Mouse (Mus musculus) WW6 (cell line): ENCODE results near the gene Morc2a.

ENCODE experiments used
- DNase-seq: peaks from one replicate; pipeline ENCODE4 v3.0.0-alpha.2; 2013; ENCODE audit warnings: low read depth, low spot score

The Morc2a gene

GRCm38 (mm10) chr11:3684232-3684631 lies 35.2 kb downstream of the Morc2a start:
- no peak for DNase-seq

DNA sequence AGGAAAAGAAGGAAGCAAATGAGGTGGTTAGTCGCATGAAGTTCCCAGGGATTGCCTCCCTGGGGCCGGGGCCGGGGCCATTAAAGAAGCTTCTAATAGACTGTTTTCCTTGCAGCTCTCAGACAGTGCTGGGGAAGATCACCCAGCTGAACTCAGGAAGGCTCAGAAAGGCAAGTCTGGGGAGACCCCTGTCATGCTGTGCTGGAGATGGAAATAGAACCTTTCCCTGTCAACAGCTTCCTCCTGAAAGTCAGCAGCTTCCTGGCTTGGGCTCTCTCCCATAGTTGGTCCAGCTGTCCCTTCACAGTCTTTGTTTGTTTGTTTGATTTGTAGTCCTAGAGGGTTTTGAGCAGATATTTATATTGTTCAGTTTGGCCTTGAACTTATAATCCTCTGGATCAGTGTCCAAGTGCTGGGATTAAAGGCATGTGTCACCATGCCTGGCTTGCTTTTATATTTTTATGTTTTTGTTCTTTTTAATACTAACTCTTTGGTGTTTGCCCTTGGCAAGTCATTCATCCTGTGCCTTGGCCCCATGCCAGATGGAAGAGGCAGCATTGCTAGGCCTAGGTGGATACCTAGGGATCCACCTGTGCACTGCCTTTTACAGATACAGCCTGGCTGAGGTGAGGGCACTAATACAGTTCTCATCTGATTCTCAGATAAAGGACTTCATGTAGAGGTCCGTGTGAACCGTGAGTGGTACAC lies 35.9 kb downstream of the Morc2a start:
- no peak for DNase-seq

- DNase-seq, result no peak
Observed at GRCm38 (mm10) chr11:3685431-3685830, 36.4 kb downstream of the Morc2a start.

GRCm38 (mm10) chr11:3686318-3686717 lies 37.3 kb downstream of the Morc2a start:
- DNase-seq, result no peak

DNA sequence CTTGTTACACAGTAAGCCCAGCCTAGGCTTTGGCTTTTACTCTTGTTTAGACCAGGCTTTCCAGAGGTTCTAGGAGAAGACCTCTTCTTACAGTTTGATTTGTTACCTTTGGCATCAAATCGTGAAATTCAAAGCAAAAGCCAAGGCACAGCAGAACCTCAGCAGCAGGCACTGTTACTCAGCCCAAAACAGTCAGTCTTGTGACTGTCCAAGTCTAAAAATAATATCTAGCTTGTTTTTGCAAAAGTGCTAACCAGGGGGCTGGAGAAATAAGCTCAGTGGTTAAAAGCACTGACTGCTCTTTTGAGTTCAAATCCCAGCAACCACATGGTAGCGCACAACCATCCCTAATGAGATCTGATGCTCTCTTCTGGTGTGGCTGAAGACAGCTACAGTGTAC lies 37.9 kb downstream of the Morc2a start:
- no peak for DNase-seq

GRCm38 (mm10) chr11:3691746-3692145 lies 42.8 kb downstream of the Morc2a start:
- no peak for DNase-seq

DNA sequence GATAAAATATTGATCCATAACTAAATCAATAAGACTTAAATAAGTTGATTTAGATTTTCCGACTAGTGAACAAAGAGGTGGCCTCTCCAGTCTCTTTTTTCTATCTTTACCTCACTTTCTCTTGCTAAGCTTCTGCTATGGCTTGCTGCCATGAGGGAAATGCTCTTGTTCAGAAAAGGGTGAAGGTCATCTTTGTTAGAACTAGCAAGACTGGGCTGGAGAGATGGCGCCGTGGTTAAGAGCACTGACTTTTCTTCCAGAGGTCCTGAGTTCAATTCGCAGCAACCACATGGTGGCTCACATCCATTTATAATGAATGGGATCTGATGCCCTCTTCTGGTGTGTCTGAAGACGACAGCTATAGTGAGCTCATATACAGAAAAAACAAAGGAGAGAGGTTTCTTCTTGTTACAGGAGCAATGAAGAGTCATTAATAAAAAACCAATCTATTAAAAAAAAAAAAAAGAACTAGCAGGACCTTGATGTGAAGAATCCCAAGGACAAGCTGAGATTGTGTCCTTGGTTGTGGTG lies 47.2 kb downstream of the Morc2a start:
- DNase-seq, result no peak

- no peak for DNase-seq
Observed at GRCm38 (mm10) chr11:3697441-3697840, 48.5 kb downstream of the Morc2a start.

DNA sequence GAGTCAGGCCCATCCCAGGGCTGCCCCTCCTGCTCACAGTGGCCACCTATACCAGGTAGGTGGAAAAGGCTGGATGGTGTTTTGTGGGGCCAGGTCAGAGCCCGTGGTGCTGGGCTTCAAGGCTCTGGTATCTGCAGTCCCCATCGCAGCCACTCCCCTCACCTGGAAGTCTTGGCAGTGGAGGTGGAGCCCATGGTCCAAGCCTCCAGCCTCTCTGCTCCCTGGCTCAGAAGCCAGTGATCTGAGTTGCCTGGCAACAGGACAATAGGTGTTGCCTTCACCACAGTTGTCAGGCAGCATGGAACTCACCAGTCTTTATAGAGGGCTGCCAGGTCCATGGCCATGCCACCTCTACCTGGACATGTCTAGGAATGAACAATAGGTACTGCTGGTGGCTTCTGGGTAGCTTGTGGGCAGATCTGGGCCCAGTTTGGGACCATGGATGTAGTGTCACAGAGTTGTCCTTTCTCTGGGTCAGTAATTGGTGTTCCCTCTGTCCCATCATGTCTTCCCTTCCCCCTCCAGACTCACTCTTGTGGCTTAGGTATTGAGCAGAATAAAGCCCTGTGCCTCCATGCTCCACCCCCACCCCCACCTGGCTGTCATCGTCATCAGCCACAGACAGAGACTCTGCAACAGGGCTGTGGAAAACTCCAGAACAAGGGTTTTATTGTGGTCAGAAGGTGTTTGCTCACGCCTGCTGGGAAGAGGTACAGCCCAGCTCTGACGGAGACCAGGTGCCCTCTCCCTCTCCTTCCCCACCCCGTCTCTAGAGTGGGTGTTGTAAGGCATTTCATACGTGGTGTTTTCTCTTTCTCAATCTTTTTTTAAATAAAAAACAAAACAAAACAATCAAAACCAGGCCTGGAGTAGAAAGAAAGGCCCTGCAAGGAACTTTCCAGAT lies 54.4 kb downstream of the Morc2a start:
- no peak for DNase-seq

- no peak for DNase-seq
Observed at GRCm38 (mm10) chr11:3704404-3704803, 55.4 kb downstream of the Morc2a start.

DNA sequence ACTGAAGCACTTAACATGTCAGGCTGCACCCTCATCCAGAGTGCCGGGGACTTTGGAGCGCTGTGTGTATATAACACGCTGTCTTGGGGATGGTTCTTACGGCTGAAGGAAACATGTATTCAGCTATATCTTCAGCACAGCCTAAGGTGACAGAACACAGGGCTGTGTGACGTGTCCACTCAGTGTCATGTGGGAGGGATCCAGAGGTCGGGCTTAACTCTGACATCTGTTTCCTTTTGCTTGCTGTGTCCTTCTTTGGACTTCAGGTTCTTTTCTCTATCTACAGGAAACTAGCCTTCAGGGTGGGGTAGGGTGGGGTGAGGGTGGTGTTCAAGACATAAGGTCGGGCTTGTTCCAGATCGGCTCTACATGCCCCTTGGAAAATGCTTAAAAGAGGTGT lies 58.1 kb downstream of the Morc2a start:
- no peak for DNase-seq

DNA sequence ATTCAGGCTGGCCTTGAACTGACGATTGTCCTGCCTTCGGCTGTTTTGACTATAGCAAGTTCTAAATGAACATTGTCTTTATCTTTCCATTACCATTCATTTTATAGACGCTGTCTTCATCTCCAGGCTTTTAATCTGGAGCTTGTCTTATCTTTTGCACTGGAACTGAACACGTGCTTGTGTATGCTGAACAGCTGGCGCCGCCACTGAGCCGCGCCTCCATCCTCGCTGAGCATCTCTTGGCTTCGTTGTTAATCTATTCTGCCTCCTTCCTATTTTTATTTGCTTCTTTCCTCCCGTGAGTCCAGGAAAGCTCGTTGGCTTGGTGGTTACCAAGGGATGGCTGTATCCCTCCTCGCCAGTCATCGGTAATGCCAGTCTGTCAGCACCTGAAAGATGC lies 61.2 kb downstream of the Morc2a start:
- no peak for DNase-seq

DNA sequence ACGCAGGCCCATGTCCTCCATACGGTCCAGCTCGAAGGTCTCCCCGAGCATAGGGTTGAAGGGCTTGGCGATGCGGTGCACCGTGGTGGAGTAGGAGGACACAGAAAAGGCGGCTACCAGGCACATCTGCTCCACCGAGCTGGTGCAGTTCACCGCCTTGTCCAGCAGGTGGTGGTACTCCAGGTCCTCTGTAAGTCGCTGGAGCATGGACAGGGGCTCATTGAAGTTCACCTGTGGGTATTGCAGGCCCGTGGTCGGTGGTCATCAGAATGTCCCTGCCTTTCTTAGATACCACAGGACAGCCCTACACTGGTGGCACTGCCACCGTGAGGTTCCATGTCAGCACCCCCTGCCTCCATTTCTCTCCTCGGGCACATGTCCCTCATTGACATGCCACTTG lies 65.5 kb downstream of the Morc2a start:
- DNase-seq, result peak; percentile 50

- no peak for DNase-seq
Observed at GRCm38 (mm10) chr11:3716662-3717061, 67.7 kb downstream of the Morc2a start.

GRCm38 (mm10) chr11:3722036-3722435 lies 73.0 kb downstream of the Morc2a start:
- DNase-seq, result no peak

DNA sequence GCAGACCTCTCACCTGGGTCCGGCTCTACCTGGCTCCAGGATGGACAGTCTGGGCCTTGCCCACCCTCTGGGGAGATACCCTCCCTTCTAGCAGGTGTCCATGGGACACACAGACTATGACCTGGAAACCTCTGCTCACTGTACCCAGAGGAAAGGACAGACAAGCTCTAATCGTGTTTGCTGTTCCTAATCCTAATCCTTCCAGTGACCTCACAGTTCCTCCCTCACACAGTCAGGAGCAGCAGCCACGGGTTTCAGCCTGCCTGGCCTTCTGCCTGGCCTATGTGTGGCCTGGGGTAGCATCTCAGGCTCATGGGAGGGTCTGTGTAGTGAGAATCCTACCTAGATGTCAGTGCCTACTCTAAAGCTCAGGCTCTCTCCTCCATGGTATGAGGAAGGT lies 73.9 kb downstream of the Morc2a start:
- no peak for DNase-seq

DNA sequence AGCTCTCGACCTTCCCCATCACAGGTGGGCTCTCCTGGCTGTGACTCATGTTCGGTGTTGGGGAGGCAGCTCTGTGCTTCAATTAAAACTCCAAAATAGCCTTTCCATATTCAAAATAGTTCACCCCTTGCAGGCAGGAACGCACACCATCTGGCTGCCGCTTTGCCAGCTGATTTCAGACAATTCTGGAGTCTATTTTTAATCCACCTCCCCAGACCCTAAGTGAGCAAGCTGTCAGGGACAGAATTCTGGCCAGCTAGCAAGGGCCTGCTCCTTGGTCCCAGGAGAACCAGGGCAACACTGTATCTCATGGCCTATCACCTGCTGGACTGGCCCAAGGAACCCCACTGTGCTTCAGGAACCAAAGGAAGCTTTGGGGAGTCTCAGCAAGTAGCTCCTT lies 74.9 kb downstream of the Morc2a start:
- no peak for DNase-seq

- DNase-seq, result no peak
Observed at GRCm38 (mm10) chr11:3724726-3725125, 75.7 kb downstream of the Morc2a start.

DNA sequence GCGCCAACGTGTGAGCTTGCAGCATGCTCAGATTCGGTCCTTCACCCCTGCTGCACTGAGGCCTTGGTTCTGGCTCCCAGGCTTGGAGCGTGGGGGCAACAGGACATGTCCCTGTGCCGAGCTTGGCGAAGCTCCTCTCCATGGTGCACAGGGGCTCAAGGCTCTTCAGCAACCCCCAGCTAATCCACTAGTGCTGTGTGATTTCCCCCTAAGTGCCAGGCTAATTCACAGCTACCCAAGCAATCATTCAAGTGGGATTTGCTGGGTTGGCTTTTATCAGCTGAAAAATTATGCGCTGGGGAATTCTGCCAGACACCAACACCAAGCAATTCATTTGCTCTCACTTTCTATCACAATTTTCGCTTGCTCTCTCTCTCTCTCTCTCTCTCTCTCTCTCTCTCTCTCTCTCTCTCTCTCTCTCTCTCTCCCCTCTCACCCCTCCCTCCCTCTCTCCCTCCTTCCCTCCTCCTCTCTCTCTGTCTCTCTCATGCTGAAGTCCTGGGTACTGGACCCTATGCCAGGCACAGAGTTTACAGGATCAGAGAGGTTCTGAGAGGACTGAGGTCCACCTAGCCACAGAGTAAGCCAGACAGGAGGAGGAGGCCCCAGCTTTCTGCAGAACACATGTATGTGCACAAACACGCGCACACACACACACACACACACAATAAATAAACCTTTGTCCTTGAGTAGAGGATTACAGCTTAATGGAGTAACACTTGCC lies 76.5 kb downstream of the Morc2a start:
- no peak for DNase-seq

DNA sequence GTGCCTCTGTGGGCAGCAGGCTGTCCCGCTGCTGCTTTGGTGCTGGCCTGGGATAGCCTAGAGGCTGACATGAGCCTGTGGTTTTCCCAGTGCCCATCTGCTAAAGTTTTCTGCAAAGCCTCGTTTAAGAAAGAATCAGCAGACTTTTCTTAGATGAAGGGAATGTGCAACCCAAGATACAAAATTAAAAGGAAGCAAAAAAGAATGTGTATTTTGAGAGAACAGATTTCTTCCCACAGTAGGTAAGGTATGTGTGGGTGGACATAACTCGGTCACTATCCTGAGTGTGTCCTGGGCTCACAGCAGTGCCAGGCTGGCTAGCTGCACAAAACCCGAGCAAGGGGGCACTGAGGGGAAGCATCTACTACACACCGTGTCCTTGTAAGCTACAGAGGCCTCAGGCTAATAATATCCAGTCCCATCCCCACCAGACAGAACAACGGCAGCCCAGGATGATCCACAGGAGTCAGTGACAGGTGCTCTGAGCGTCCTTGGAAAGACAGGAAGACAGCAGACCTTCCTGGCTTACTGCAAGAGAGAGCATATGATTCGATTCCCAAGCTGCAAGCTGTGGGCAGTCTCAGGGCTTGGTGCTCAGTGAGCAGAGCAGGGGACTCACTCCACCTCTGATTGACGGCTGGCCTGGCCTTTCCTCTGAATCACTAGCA lies 78.6 kb downstream of the Morc2a start:
- DNase-seq, result no peak

DNA sequence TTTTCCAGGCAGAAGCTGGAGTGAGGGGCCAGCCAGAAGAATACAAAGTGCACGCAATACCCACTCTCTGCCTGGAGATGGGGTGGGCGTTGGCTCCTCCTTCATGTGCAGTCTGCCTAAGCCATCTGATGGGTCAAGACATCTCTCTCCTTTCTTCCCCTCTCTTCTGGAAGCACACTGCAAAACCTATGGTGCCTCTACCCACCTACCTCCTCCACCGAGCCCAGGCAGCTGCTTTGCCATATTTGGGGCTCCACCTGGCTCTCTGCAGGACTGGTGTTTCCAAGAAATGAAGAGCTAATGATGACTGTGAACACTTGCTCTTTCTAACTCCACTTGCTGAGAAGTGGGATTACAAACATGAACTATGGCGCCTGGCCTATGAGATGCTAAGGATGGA lies 82.5 kb downstream of the Morc2a start:
- DNase-seq, result no peak
